Mouse (Mus musculus) NIH3T3 (cell line): ENCODE measurements around the gene Mmel1.

Experiments
- DNase-seq: peaks from one replicate; pipeline ENCODE4 v3.0.0-alpha.2; 2012; ENCODE audit warnings: low read depth

Mmel1 gene

GRCm38 (mm10) chr4:154904185-154905071 lies 35.0 kb downstream of the Mmel1 start:
- peak; percentile 41 for DNase-seq

DNA sequence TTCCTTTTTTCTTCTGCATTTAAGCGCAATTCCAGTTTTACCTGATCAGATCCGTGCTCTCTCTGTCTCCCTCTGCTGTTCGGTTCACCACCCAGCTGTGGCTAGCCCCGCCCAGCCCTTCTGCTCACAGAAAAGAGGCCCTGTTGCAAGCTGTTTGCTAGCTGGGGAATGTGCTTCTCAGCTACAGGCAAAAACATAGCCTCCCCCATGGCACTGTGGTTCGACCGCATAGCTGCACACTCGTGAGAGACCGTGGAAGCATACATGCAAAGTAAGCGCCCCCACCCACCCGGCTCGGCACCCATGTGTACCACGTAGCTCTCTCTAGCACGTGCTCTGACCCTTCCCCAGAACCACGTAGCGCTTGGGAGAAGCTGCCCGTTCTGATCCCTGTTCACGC lies 38.4 kb downstream of the Mmel1 start:
- peak; percentile 80 for DNase-seq

- no peak for DNase-seq
Measured at GRCm38 (mm10) chr4:154908490-154908889, 39.1 kb downstream of the Mmel1 start.

GRCm38 (mm10) chr4:154910606-154911522 lies 41.5 kb downstream of the Mmel1 start:
- peak; percentile 49 for DNase-seq

GRCm38 (mm10) chr4:154911644-154912043 lies 42.3 kb downstream of the Mmel1 start:
- no peak for DNase-seq

DNA sequence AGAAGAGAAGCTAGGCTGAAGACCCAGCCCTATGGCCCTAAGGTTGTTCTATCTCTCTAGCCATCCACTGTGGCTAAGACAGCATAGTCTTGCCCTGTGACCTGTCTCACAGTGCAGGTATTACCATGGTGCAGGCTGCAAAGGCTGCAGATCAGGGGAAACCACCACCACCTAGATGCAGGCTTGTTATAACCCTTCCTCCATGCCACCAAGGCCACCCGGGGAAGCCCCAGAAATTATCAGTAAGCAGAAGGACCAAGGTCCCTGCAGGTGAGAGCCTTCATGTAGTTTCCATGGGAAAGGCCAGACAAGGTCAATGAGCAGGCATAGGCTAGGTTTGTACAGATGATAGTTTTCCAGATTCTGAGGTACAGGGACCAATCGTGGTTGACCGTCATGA lies 44.5 kb downstream of the Mmel1 start:
- DNase-seq = no peak

GRCm38 (mm10) chr4:154914252-154914651 lies 44.9 kb downstream of the Mmel1 start:
- DNase-seq = no peak

- no peak for DNase-seq
Measured at GRCm38 (mm10) chr4:154914707-154915106, 45.3 kb downstream of the Mmel1 start.

GRCm38 (mm10) chr4:154915286-154915685 lies 45.9 kb downstream of the Mmel1 start:
- no peak for DNase-seq

- no peak for DNase-seq
Measured at GRCm38 (mm10) chr4:154916662-154917061, 47.3 kb downstream of the Mmel1 start.

- no peak for DNase-seq
Measured at GRCm38 (mm10) chr4:154922291-154922690, 52.9 kb downstream of the Mmel1 start.

DNA sequence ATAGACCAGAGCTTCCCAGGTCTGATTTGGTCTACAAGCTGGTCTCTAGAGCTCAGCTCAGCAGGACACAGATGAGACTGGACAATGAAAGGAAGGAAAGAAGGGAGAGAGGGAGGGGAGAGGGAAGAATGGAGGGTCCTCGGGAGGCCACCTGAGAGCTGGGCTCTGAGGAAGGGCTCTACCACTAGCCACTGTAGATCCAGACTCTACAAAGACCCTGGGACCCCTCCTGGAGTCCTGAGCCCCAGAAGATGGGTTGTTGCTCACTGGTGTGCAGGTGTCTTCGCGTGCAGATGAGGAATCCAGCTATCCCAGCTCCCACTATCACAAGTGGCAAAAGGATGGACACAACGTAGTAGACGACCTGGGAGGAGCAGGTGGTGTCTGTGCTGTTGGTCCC lies 53.5 kb downstream of the Mmel1 start:
- DNase-seq = no peak

DNA sequence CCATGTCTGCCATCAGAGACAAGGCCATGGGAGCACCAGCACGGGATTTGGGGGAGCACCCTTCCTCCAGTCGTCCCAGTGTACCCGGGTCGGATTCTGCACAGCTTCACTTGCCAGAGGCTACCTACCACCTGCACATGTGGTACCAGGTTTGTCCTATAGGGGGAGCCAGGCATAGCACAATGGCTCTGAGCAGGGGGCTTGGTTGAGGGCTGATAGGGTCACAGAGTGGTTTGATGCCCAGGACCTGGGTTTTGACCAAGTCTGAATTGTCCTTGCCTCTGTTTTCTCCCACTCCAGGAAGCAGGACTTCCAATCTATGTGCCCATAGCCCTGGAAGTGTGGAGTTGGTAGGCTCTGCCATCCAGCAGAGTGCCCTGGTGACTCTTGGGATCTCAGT lies 56.0 kb downstream of the Mmel1 start:
- DNase-seq = no peak

- no peak for DNase-seq
Measured at GRCm38 (mm10) chr4:154926969-154927898, 57.8 kb downstream of the Mmel1 start.

DNA sequence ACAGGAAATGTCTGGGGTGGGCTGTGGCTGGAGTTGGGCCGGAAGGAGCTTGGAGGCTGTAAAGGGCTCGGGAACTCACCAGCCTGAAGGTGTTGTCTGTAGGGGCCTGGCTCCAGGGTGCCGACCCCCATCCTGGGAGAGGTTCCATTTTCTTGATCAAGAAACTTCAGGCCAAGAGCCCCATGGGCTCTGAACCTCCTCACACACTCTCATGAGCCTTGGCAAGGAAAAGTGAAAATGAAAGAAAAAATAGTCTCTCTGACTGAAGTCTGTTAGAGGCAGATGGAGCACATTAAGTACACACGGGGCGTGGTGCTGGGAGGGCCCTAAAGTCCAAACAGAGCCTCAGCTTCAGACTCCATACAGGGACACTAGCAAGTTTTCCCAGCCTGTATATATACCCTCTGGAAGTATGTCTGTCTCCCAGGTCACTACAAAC lies 58.5 kb downstream of the Mmel1 start:
- peak; percentile 67 for DNase-seq

GRCm38 (mm10) chr4:154928395-154929087 lies 59.2 kb downstream of the Mmel1 start, which contains the start of gene Tnfrsf14:
Tnfrsf14 (minus strand) TSS chr4:154928563.
- DNase-seq = no peak

DNA sequence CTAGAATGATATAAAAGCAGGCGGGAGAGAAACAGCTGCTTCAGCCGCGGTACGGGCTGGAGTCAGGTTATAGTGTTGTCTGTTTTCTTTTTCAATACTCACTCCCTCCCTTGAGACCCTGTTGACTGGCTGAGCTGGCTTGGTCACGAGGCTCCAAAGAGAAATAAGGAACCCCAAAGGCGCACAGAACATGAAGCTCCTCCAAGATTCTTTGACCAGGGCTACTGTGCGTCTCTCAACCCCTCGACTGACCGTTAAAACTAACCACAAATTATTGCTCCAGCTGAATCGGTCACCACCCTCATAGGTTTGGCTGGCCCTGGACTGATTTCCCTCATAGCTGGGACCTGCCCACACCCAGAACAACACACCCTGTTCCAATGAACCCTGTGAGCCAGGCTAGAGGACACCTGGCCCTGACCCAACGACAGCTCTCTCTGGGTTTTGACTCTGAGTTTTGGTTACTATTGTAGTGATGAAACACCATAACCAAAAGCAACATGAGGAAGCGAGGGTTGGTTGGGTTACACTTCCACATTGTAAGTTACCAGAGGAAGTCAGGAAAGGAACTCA lies 59.8 kb downstream of the Mmel1 start:
- no peak for DNase-seq

DNA sequence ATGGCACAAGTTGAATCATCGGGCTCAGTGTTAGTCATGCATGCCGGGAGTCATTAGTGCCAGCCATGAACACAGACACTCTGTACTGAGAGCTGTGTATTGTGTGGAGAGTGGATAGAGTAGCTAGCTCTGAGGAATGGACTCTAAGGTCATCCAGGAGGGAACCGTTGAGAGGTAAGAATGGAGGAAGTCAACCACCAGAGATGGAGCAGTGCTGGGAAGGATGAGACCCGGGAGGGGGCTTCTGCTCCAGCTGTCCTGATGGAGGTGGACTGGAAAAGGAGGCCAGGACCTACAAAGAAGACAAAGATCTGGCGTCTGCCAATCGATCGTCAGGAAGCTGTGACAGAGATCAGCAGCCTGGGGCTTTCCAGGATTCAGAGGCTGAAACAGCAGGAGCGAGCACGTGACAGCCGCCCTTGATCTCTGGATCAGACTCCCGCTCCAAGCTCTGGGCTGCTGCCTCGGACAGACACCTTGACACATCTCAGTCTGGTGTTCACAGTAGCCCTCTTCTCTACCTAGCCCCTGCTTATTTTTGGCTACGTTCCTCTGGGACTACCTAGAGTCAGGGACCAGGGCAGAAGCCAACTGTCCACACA lies 64.0 kb downstream of the Mmel1 start:
- DNase-seq = no peak

DNA sequence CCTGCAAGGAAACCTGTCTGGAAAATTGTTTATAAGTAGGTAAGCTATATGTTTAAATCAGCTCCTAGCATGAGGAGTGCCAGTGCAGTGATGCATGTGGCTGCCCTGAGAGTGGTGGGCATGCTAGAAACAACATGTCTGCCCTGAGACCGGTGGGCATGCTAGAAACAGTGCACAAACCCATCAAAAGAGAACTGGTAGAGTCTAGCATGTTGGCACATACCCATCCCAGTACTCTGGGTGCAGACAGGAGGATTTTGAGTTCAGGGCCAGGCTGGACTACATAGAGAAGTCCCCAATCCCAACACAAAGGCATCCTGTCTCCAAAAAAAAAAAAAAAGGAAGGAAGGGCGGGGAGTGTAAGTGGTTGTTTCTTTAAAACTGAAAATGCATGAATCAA lies 65.4 kb downstream of the Mmel1 start:
- no peak for DNase-seq

DNA sequence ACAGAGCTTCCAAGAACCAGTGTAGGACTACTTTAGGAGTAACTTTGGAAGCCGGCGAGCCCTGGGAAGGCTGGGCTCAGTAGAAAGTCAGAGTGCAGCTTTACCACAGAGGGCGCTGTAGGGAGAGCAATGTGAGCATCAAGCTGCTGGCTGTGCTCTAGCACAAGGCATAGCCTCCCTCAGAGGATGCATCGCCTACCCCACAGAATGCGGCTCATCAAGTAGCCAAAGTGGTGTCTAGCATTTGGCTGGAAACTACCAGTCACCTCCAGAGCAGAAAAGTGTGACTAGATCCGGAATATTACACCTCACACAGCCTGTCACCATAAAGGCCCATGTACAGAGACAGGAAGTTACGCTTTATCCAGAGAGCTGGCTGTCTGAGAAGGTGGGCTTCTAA lies 66.4 kb downstream of the Mmel1 start:
- no peak for DNase-seq
